Mouse (Mus musculus) midbrain, embryonic 14.5 days (tissue): ENCODE results near the gene Ptcra. TPM values are rescaled to one million over a fixed set of nuclear protein-coding genes. Genes with fewer than 3 reads are reported as not detected.
A peak's percentile ranks its signal among the peaks of the same experiment; 100 is the strongest.

Experiments
- ATAC-seq: fragments of 200-750 bp; cut with Nextera tagmentation; 2 replicates; pipeline ENCODE4 v1.8.0; 2017; ENCODE audit warnings: moderate number of reproducible peaks, moderate library complexity; ENCODE audit not compliant: low FRiP score, low TSS enrichment
- DNase-seq: peaks from one replicate; pipeline ENCODE4 v3.0.0-alpha.2; 2015
- H3K27ac ChIP-seq: fragments of 300-500 bp; sonication (generic); replicated peaks from 2 replicates; pipeline ENCODE4 v1.5.1; 2014; ENCODE audit warnings: mild to moderate bottlenecking, low read depth, low read length, moderate library complexity
- H3K27me3 ChIP-seq: fragments of 300-500 bp; sonication (generic); 2 replicates; pipeline ENCODE4 v1.6.1; 2014; ENCODE audit warnings: low read length, control low read depth, mixed read lengths; ENCODE audit not compliant: control insufficient read depth, insufficient read depth
- H3K36me3 ChIP-seq: fragments of 300-500 bp; sonication (generic); 2 replicates; pipeline ENCODE4 v1.6.1; 2014; ENCODE audit warnings: low read length, control low read depth; ENCODE audit not compliant: control insufficient read depth, insufficient read depth
- H3K4me1 ChIP-seq: fragments of 300-500 bp; sonication (generic); 2 replicates; pipeline ENCODE4 v1.6.1; 2014; ENCODE audit warnings: mild to moderate bottlenecking, antibody characterized with exemption, low read length, control low read depth; ENCODE audit not compliant: control insufficient read depth, insufficient read depth
- H3K4me2 ChIP-seq: fragments of 300-500 bp; sonication (generic); 2 replicates; pipeline ENCODE4 v1.6.1; 2014; ENCODE audit warnings: mild to moderate bottlenecking, low read length, moderate library complexity
- H3K4me3 ChIP-seq: fragments of 300-500 bp; sonication (generic); replicated peaks from 2 replicates; pipeline ENCODE4 v1.5.1; 2014; ENCODE audit warnings: low read depth, low read length
- H3K9ac ChIP-seq: fragments of 300-500 bp; sonication (generic); replicated peaks from 2 replicates; pipeline ENCODE4 v1.6.1; 2014; ENCODE audit warnings: mild to moderate bottlenecking, low read length, moderate library complexity
- H3K9me3 ChIP-seq: fragments of 300-500 bp; sonication (generic); 2 replicates; pipeline ENCODE4 v1.6.1; 2016; ENCODE audit warnings: low read length, control low read depth, mixed read lengths; ENCODE audit not compliant: control insufficient read depth
- WGBS: fragments of 180-500 bp; shearing (Covaris S2); extraction: QIAGEN DNeasy Blood & Tissue Kit; methylation state at CpG from one replicate; pipeline ENCODE4 v1.1.7; 2014; 5-methylcytosine and 5-hydroxymethylcytosine counted together
- polyA plus RNA-seq: library from polyadenylated mRNA; unstranded; fragments of >200 nt; fragmentation: Nextera tagmentation; extraction: Ambion mirVana; gene quantifications from 2 replicates; pipeline ENCODE4 v1.2.1, GENCODE M21; 2014

Ptcra gene
- polyA plus RNA-seq, 1 experiment from 2014 or later, result 0.22 TPM

- ATAC-seq (no peak), DNase-seq (no peak)
- H3K27ac ChIP-seq, result no peak overlapping the region
- 88% methylated on average over 9 of the region's 9 CpGs for WGBS
- peaks cover 32% of the 10 kb centered on the region for H3K36me3 ChIP-seq
- no peaks in the 10 kb centered on the region for H3K4me1 ChIP-seq
- no peaks in the 10 kb centered on the region for H3K9me3 ChIP-seq
- no peak overlapping the region for H3K4me2 ChIP-seq
- H3K4me3 ChIP-seq, result no peak overlapping the region
- H3K9ac ChIP-seq, result no peak overlapping the region
- H3K27me3 ChIP-seq, result no peaks in the 10 kb centered on the region
These were observed 20.5 kb downstream of the Ptcra start for GRCm38 (mm10) chr17:46742986-46743385.

- Histone ChIP-seq H3K27me3 (no peaks in the 10 kb centered on the region), H3K9ac (no peak overlapping the region), H3K4me2 (no peak overlapping the region), H3K27ac (no peak overlapping the region), H3K4me1 (no peaks in the 10 kb centered on the region), H3K4me3 (no peak overlapping the region), H3K9me3 (no peaks in the 10 kb centered on the region), H3K36me3 (peaks cover 26% of the 10 kb centered on the region)
- no peak for ATAC-seq
- DNase-seq, result no peak
- 96% methylated on average over 6 of the region's 6 CpGs for WGBS
These were observed 22.2 kb downstream of the Ptcra start for GRCm38 (mm10) chr17:46741305-46741704.

- Histone ChIP-seq H3K27me3 (no peaks in the 10 kb centered on the region), H3K4me2 (no peak overlapping the region), H3K9me3 (no peaks in the 10 kb centered on the region), H3K36me3 (peaks cover 26% of the 10 kb centered on the region), H3K4me3 (no peak overlapping the region), H3K4me1 (no peaks in the 10 kb centered on the region), H3K27ac (no peak overlapping the region), H3K9ac (no peak overlapping the region)
- ATAC-seq (no peak), DNase-seq (peak; percentile 21)
- WGBS, result 71% methylated on average over 10 of the region's 10 CpGs
These were observed 27.4 kb downstream of the Ptcra start for GRCm38 (mm10) chr17:46736160-46736559.

GRCm38 (mm10) chr17:46735287-46735686, 28.2 kb downstream of the Ptcra start:
- DNase-seq (no peak), ATAC-seq (no peak)
- Histone ChIP-seq H3K27me3 (no peaks in the 10 kb centered on the region), H3K4me1 (no peaks in the 10 kb centered on the region), H3K4me3 (no peak overlapping the region), H3K36me3 (peaks cover 26% of the 10 kb centered on the region), H3K9ac (no peak overlapping the region), H3K4me2 (no peak overlapping the region), H3K27ac (no peak overlapping the region), H3K9me3 (no peaks in the 10 kb centered on the region)
- 88% methylated on average over 7 of the region's 7 CpGs for WGBS

GRCm38 (mm10) chr17:46734055-46734454, 29.5 kb downstream of the Ptcra start:
- Histone ChIP-seq H3K4me3 (no peak overlapping the region), H3K9me3 (no peaks in the 10 kb centered on the region), H3K36me3 (peaks cover 26% of the 10 kb centered on the region), H3K4me2 (no peak overlapping the region), H3K27me3 (no peaks in the 10 kb centered on the region), H3K4me1 (no peaks in the 10 kb centered on the region), H3K27ac (no peak overlapping the region), H3K9ac (no peak overlapping the region)
- DNase-seq (no peak), ATAC-seq (no peak)
- 96% methylated on average over 3 of the region's 3 CpGs for WGBS

GRCm38 (mm10) chr17:46728904-46729318, 34.6 kb downstream of the Ptcra start, which contains the start of gene Gnmt:
TSS of gene Gnmt (minus strand) at chr17:46729168.
- no peak within 1 kb of the TSS; the same call in 1 of the 2 replicates for H3K9ac ChIP-seq
- no peaks in the 10 kb centered on the region for H3K27me3 ChIP-seq
- no peak within 1 kb of the TSS for H3K27ac ChIP-seq
- ATAC-seq (no peak), DNase-seq (no peak)
- H3K4me3 ChIP-seq, result no peak within 1 kb of the TSS
- no peaks in the 10 kb centered on the region for H3K9me3 ChIP-seq
- H3K36me3 ChIP-seq, result peaks cover 7% of the 10 kb centered on the region; the same call in 1 of the 2 replicates
- 20% methylated on average over 24 of the region's 24 CpGs for WGBS
- no peak within 1 kb of the TSS; the same call in 1 of the 2 replicates for H3K4me2 ChIP-seq
- H3K4me1 ChIP-seq, result no peaks in the 10 kb centered on the region

GRCm38 (mm10) chr17:46728496-46728895, 35.0 kb downstream of the Ptcra start:
- H3K36me3 ChIP-seq, result peaks cover 11% of the 10 kb centered on the region; the same call in 1 of the 2 replicates
- H3K4me3 ChIP-seq, result no peak overlapping the region
- WGBS, result 58% methylated on average over 11 of the region's 11 CpGs
- no peak overlapping the region for H3K27ac ChIP-seq
- DNase-seq (no peak), ATAC-seq (no peak)
- no peaks in the 10 kb centered on the region for H3K4me1 ChIP-seq
- no peaks in the 10 kb centered on the region for H3K9me3 ChIP-seq
- H3K27me3 ChIP-seq, result no peaks in the 10 kb centered on the region
- H3K4me2 ChIP-seq, result no peak overlapping the region; the same call in 1 of the 2 replicates
- no peak overlapping the region; the same call in 1 of the 2 replicates for H3K9ac ChIP-seq

- no peaks in the 10 kb centered on the region for H3K9me3 ChIP-seq
- H3K4me1 ChIP-seq, result no peaks in the 10 kb centered on the region
- H3K4me3 ChIP-seq, result no peak overlapping the region
- DNase-seq, result no peak
- 43% methylated on average over 6 of the region's 6 CpGs for WGBS
- no peak overlapping the region for H3K9ac ChIP-seq
- peaks cover 15% of the 10 kb centered on the region; the same call in 1 of the 2 replicates for H3K36me3 ChIP-seq
- no peak for ATAC-seq
- no peaks in the 10 kb centered on the region for H3K27me3 ChIP-seq
- H3K27ac ChIP-seq, result no peak overlapping the region
- H3K4me2 ChIP-seq, result no peak overlapping the region
These were observed 35.5 kb downstream of the Ptcra start for GRCm38 (mm10) chr17:46728021-46728420.

GRCm38 (mm10) chr17:46727271-46727670, 36.2 kb downstream of the Ptcra start:
- Histone ChIP-seq H3K27me3 (no peaks in the 10 kb centered on the region), H3K4me1 (no peaks in the 10 kb centered on the region), H3K36me3 (peaks cover 19% of the 10 kb centered on the region; the same call in 1 of the 2 replicates), H3K9me3 (no peaks in the 10 kb centered on the region), H3K27ac (no peak overlapping the region), H3K4me2 (no peak overlapping the region), H3K4me3 (no peak overlapping the region), H3K9ac (no peak overlapping the region)
- WGBS, result 92% methylated on average over 11 of the region's 11 CpGs
- ATAC-seq (no peak), DNase-seq (no peak)
